Mouse (Mus musculus) C2C12 (cell line): ENCODE results near the gene Arl9.

Experiments used
- CTCF ChIP-seq: IDR thresholded peaks from one replicate; pipeline ENCODE4 v1.5.1; 2011; ENCODE audit not compliant: control insufficient read depth, insufficient read depth, insufficient read length
- MYOD1 ChIP-seq: IDR thresholded peaks from one replicate; pipeline ENCODE4 v1.6.1; 2011; ENCODE audit warnings: low read depth; ENCODE audit not compliant: control insufficient read depth, insufficient read length

DNA sequence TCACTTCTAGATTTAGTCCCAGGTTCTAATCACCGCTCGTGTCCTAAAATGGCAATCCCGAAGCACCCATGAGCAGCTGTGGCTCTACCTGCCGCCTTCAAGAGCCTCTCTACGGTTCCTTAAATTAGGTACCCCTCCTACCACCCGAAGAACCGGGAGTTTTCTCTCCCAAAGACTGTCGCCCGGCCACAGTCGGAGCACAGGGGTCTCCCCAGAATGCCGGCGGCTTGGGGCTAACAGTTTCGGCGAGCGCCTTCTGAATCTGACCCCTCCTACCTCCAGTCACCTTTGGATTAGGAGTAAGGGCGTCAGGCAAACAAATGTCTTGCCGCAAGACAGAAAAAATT is 29.7 kb upstream of the Arl9 start:
- no peak for TF ChIP-seq CTCF
- no peak for TF ChIP-seq MYOD1
